Mouse (Mus musculus) adrenal gland, adult 2 months (tissue): ENCODE results near the gene Cxxc4. TPM values are rescaled to one million over a fixed set of nuclear protein-coding genes. Genes with fewer than 3 reads are reported as not detected.
"Not testable (repeated sequence)": the region's sequence is repeated elsewhere in the genome, so short reads cannot be mapped to it uniquely, and the experiment has no call there.

Experiments
- DNase-seq: peaks from one replicate; pipeline ENCODE4 v3.0.0; 2021
- long read RNA-seq: library from polyadenylated mRNA; stranded (forward); transcript quantifications from one replicate; pipeline ENCODE4 v2.0.0, GENCODE M21; 2021
- polyA plus RNA-seq: library from polyadenylated mRNA; depleted of rRNA; stranded (reverse); fragments of >200 nt; gene quantifications from 2 replicates; pipeline ENCODE4 v1.2.3, GENCODE M21; 2012; rRNA removed
- total RNA-seq, 2 experiments: library from RNA; stranded (reverse); gene quantifications; 2 replicates each; pipeline ENCODE4 v1.2.3; 2021

The Cxxc4 gene
- total RNA-seq, result 1 to 10 TPM; 5.4 to 7.4 TPM
- 2.7 and 3.0 TPM in 2 replicates for polyA plus RNA-seq
- long read RNA-seq, partial matches to known transcripts, result 1 of 1 reads
- long read RNA-seq, other reads (novel, unspliced or antisense), result 0 of 1 reads

DNA sequence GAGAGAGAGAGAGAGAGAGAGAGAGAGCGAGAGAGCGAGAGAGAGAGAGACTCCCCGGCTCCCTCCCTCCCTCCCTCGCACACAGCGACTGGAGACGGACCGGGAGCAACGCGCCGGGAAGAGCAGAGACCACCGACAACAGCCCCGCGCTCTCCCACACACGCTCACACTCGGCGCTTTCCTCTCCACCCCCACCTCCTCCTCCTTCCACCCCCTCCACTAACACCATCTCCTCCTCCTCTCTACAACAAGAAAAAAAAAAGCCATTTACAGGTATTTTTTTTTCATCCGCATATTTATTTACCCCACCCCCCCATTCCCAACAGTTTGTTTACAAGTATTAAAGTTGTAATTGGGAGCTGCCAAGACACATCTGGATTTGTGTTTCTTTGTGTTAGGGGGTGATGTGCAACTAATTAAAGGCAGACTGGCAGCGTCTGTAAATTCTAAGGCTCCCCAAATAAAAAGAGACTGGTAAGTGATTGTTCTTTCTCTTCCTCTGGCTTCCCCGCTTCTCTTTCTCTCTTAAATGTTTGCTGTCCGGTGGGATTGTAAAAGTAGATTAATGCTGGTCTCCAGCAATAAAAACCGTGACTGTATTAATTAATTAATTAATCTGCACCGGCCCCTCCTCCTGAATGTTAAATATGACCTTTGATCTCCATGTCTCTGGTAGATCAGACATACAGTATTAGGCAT, at the start of gene Cxxc4:
TSS of gene Cxxc4 (plus strand) at position 71 of the 699 bp plus-strand sequence.
- DNase-seq, result no peak

DNA sequence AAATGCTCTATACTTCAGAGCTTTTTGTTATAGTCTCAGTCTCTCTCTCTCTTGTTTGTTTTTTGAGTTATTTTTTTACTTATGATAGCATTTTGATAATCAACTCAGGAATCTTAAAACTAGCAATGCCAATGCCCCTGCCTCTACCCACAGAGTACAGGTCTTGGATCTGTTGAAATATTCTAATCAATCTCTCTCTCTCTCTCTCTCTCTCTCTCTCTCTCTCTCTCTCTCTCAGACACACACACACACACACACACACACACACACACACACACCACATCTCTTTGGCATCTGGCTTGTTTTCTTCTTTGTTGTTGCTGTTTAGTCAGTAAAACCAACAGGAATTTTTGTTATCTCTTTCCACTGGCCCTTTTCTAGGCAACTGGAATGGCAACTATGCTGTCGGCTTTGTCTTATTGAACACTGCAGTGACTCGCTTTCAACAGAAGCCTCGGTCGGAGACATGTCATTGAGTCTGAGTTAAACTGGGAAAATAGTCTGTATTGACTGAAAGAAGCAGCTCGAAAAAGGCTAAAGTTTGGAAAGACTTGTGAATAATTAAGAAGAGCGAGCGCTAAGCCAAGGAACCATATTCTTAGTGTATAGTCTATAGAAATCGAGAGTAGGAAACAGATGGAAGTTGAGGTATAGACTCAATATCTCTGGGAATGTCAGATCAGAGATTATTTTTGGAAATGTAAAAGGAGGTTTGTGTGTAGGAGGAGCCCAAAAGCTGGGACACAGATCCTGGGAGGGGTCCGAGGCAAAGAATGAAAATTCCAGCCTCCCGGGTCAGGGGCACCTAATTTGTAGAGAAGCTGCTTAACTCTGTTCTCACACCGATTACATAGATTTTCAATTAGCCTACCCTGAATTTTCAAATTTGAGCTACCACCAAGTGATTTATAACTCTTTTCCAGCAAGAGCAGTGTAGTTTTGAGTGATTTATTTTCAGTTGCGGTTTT, 47.0 kb upstream of the Cxxc4 start:
- DNase-seq, result no peak

DNA sequence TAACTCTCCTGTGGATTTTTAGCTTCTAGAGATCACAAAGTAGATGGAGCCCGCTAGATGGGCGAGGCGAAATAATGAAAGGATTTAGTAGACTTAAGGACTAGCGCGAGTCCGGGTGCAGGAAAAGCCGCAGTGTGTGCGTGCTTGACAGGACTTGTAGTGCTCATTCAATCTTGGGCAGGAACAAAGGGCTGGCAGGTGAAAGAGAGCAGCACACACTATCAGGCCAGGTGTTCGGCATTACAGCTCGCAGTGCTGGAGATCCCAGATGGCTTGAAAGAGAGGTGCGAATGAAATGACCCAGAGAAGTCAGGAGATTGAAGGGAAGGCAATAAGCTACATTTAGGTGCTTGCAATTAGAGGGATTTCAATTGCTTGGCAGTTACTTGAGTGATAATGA, 46.2 kb upstream of the Cxxc4 start:
- peak; percentile 5 for DNase-seq

DNA sequence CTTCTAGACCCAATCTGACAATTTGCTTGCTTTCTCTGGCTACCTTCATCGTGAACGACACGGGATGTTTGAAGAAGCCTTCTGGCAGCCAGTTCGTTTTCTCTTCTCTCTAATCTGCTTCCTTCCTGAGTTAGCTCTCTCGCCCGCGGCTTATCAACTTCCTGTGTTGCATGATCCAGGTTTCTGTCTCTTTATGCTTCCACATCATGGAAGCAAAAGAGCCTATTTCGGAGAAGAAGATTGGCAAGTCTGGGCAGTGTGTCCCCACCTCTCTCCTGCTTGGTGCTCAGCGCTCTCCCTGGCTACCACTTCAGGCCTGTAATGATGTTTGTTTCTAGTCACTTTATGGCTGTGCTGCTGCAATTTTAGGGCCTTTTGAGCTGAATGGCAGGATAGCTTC, 36.4 kb upstream of the Cxxc4 start:
- no peak for DNase-seq

- DNase-seq, result no peak
Measured at GRCm38 (mm10) chr3:134206624-134207023, 29.7 kb upstream of the Cxxc4 start.

DNA sequence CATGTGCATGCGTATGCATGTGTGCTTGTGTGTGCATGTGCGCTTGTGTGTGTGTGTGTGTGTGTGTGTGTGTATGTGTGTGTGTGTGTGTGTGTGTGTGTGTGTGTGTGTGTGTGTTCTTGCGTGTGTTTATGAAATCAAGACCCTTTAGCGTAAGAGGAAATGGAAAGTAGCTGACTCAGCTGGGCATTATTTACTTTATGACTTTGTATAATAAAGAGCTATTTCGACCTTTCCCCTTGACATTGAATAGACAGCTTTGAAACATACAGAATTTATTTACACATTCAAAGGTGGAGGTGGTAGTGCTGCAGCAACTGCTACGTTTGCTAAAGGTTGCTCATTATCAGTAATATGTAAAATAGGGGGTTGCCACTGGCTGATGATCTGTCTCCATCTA, 25.3 kb upstream of the Cxxc4 start:
- no peak for DNase-seq

DNA sequence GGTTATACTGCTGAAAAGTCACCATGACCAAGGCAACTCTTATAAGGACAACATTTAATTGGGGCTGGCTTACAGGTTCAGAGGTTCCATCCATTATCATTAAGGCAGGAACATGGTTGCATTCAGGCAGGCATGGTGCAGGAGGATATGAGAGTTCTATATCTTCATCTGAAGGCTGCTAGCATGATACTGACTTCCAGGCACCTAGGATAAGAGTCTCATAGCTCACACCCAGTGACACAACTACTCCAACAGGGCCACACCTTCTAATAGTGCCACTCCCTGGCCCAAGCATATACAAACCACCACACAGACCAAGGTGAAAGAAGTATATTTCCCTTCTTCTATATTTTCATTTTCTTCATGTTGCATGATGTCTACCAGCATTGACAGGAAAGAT, 16.4 kb upstream of the Cxxc4 start:
- not testable (repeated sequence) for DNase-seq

DNA sequence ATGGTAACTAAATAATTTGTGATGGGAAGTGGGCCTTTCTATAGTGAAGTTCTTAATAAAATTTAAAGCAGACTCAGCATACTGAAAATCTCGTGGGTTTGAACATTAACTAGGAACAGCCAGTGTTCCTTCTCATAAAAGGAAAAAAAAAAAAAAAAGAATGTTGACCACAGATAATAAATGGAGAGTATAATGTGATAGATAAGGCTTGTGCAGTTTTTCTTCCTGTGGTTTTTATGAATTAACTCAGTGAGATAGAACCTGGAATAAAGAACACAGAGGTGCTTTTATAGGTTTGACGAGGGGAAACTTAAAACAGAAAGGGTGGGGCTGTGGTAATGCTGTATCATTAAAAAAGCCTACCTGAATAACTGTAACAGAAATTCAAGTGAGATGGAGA, 15.3 kb upstream of the Cxxc4 start:
- DNase-seq, result no peak

- no peak for DNase-seq
Measured at GRCm38 (mm10) chr3:134222593-134222992, 13.7 kb upstream of the Cxxc4 start.

DNA sequence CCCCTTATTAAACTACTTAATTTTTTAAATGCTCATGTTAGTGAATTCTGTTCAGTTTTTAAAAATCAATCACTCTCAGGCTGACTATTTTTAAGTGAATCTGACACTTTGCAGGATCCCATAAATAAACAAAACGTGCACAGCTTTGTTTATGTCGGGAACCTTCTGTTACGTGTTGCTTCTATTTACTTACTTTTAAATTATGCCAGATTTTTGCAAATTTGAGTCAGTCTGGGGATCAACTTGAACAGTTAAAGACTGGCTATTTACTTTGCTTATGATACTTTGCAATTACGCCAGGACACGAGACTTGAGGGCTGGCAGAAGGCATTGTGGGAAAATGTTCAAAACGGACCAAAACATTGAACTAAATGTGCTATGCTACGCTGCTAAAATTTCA, 12.3 kb upstream of the Cxxc4 start:
- no peak for DNase-seq

DNA sequence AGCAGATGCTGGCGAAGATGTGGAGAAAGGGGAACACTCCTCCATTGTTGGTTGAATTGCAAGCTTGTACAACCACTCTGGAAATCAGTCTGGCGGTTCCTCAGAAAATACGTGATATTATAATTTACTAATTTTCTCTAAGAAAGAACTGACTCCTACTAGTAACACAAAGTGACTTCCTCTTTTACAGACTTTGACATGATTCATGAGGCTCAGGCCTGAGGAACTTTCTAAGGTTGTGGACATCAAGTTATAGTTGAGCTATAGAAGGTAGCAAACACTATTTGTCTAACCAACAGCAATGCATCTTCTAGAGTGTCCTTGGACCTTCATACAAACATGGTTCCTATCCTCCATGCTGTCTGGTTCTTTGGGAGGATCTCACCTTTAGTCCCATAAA, 10.4 kb upstream of the Cxxc4 start:
- no peak for DNase-seq

DNA sequence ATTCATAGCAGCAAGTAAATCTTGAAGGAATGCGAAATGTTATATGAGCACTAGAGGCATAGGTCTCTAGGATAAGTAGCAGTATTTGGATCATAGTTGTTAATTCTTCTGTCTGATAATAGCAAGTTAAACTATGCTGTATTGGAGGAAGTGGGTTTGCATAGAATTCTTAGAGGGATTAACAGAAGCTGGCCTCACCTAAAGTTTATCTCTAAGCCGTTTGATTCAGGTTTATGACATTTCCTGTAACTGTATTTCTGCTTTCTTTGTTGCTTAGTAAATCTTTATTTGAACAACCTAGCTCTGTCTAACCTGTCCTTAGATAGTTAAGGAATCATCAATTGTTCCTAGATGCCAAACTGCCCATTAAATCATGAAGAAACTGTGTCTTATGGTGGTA, 3.5 kb upstream of the Cxxc4 start:
- no peak for DNase-seq

GRCm38 (mm10) chr3:134235491-134236413, 532 bp upstream of the Cxxc4 start:
- DNase-seq, result peak; percentile 85

DNA sequence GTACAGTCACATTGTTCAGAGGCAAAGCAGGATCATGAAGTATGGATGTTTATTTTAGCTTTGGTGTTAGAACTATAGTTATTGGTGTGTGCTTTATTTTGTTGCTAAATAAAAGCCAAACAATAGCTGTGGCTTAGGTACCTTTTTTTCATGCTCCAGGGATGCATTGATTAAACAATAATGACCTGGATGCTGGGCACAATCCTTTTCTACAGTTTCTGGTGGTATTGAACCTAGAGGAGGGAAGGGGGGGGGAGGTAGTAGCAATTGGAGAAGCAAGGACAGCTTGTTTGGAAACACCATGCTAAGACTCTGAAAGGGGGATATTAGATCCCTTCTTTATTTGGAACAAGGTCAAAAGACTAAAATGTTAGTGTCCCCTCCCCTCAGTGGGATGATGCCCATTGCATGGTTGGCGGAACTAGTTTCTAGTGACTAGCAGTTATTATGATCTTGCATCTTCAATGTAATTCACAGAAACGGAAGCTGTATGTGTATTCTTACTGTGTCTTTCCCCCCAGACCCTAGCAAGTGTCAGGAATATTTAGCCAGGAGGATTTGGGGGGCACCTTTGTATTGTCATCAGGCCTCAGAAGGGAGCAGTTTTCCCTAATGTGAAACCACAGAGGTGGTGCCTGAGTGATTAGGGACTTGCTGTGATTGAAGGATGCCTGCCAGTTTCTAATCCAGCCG, 975 bp downstream of the Cxxc4 start:
- no peak for DNase-seq

DNA sequence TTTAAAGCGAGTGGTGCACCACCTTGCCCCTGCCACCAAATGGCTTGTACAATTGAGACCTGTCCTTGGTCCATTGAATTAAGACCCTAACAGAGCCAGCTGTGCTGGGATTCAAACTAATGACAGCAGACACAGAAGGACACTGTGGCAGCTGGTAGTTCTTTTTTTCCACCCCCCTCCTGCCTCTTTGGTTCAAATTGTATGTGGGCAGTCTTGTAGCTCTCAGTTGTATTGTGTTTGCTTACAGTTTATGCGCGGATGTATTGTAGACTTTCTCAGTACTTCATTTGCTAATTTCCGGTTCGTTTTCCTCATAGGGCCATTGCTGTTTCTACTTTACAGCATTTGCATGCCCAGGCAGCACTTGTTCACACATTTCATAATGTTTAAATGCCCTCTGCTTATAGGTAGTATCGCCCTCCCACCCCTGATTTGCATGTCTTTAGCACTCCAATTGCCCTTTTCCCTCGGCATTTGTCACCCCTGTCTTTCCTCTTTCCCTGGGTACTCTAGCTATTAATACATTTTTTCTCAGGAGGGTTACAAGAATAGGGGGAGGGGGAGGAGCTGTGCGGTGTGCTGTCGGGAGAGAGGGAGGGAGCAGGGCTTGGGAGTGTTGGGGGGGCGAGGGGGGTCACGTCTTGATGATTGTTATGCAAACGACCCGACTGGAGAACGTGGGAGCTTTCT, 2.5 kb downstream of the Cxxc4 start:
- DNase-seq, result peak; percentile 30

DNA sequence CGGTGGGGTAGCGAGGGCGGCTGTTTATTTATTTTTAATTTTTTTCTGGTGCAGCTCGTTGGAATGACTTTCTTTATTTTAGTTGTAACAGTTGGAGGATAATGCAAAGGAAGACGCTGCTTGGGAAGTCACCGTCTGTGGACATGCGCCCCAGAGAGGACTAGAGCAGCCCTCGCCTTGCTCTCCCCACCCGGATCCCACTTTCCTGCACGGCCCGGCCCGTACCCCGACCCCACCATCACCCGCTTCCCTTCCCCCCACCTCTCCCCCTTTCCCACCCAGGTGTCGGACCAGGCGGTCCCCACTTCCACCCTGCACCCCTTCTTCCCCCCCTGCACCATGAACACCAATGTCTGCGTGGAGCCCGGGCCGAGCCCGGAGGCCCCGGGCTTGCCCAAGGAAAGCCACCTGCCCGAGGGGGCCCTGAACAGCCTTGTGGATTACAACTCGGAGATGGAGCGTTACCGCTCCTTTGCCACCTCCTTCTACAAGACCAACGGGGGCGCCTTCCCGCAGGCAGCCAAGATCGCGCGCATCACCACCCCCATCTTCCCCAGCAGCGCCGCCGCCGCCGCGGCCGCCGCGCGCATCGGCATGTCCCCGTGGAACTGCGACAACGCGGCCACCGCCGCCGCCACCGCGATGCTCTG, 3.2 kb downstream of the Cxxc4 start:
- DNase-seq, result peak; percentile 80

DNA sequence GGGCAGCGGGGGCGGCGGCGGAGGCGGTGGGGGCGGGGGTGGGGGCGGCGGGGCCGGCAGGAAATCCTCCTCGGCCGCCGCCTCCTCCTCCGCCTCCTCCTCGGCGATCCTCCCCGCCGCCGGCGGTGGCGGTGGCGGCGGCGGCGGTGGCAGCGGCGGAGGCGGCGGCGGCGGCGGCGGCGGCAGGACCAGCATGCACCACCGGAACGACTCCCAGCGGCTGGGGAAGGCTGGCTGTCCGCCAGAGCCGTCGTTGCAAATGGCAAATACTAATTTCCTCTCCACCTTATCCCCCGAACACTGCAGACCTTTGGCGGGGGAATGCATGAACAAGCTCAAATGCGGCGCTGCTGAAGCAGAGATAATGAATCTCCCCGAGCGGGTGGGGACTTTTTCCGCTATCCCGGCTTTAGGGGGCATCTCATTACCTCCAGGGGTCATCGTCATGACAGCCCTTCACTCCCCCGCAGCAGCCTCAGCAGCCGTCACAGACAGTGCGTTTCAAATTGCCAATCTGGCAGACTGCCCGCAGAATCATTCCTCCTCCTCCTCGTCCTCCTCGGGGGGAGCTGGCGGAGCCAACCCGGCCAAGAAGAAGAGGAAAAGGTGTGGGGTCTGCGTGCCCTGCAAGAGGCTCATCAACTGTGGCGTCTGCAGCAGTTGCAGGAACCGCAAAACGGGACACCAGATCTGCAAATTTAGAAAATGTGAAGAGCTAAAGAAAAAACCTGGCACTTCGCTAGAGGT, 3.9 kb downstream of the Cxxc4 start:
- DNase-seq, result peak; percentile 87

- DNase-seq, result no peak
Measured at GRCm38 (mm10) chr3:134240718-134241025, 4.4 kb downstream of the Cxxc4 start.

DNA sequence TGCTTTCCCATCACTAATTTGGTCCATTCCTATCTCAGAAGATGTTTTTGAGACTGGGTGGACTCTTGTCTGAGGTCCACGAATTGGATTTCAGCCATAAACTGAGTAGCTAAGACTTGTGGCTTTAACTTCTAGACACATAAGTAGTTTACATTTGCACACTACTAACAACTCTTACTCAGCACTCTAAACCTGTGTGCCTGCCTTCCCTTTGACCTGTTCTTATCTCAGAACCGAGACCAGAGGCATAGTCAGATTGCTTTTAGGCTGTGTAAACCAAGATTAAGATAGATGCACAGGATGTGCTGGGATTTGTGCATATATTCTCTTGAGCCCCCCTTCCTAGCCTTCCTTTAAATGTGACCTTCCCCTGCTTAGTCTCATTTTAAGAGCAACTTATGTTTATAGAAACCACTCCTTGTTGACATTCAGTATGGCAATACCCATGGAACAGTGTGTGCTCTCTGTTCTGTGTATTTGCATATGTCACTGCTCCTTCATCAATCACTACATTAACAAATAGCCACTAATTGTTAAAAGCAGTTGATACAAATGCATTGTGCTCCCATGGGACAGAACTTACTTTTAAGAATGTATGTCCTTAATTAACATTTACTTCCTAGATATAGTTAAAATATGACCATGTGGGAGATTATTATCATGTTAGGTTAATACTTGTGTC, 7.0 kb downstream of the Cxxc4 start:
- no peak for DNase-seq
